Mouse (Mus musculus) hindbrain, postnatal 0 days (tissue): ENCODE data around the gene Selenom. TPM values are rescaled to one million over a fixed set of nuclear protein-coding genes. Genes with fewer than 3 reads are reported as not detected.
A peak's percentile ranks its signal among the peaks of the same experiment; 100 is the strongest.

Experiments used
- ATAC-seq: fragments of 200-750 bp; cut with Nextera tagmentation; 2 replicates; pipeline ENCODE4 v1.8.0; 2017; ENCODE audit warnings: mild to moderate bottlenecking, moderate TSS enrichment, moderate library complexity
- DNase-seq: peaks from one replicate; pipeline ENCODE4 v3.0.0-alpha.2; 2015; ENCODE audit warnings: low spot score
- H3K27ac ChIP-seq: fragments of 300-500 bp; sonication (generic); 2 replicates; pipeline ENCODE4 v1.5.1; 2014; ENCODE audit warnings: mild to moderate bottlenecking
- H3K27me3 ChIP-seq: fragments of 300-500 bp; sonication (generic); 2 replicates; pipeline ENCODE4 v1.6.1; 2014; ENCODE audit warnings: low read length, mixed read lengths; ENCODE audit not compliant: insufficient read depth
- H3K36me3 ChIP-seq: fragments of 300-500 bp; sonication (generic); 2 replicates; pipeline ENCODE4 v1.6.1; 2014; ENCODE audit warnings: low read length, mixed read lengths; ENCODE audit not compliant: insufficient read depth
- H3K4me1 ChIP-seq: fragments of 300-500 bp; sonication (generic); 2 replicates; pipeline ENCODE4 v1.6.1; 2014; ENCODE audit warnings: antibody characterized with exemption, low read length, mixed read lengths; ENCODE audit not compliant: insufficient read depth
- H3K4me2 ChIP-seq: fragments of 300-500 bp; sonication (generic); 2 replicates; pipeline ENCODE4 v1.6.1; 2014; ENCODE audit warnings: low read depth, mild to moderate bottlenecking, low read length, moderate library complexity, mixed read lengths
- H3K4me3 ChIP-seq: fragments of 300-500 bp; sonication (generic); 2 replicates; pipeline ENCODE4 v1.5.1; 2014; ENCODE audit warnings: low read length
- H3K9ac ChIP-seq: fragments of 300-500 bp; sonication (generic); replicated peaks from 2 replicates; pipeline ENCODE4 v1.6.1; 2014; ENCODE audit warnings: mild to moderate bottlenecking, low read length, moderate library complexity, mixed read lengths
- H3K9me3 ChIP-seq: fragments of 300-500 bp; sonication (generic); 2 replicates; pipeline ENCODE4 v1.6.1; 2016; ENCODE audit warnings: low read length, mixed read lengths
- CTCF ChIP-seq: IDR thresholded peaks from 2 replicates; pipeline ENCODE4 v1.5.1; 2016; ENCODE audit warnings: antibody characterized with exemption, control low read depth, low read depth
- WGBS: fragments of 180-500 bp; shearing (Covaris S2); extraction: QIAGEN DNeasy Blood & Tissue Kit; methylation state at CpG from one replicate; pipeline ENCODE4 v1.1.7; 2014; 5-methylcytosine and 5-hydroxymethylcytosine counted together
- polyA plus RNA-seq: library from polyadenylated mRNA; unstranded; fragments of >200 nt; fragmentation: Nextera tagmentation; extraction: Ambion mirVana; gene quantifications from 2 replicates; pipeline ENCODE4 v1.2.1, GENCODE M21; 2015
- total RNA-seq: library from RNA; depleted of rRNA; stranded (reverse); fragments of >200 nt; gene quantifications from 2 replicates; pipeline ENCODE4 v1.2.3, GENCODE M21; 2014

Selenom gene
- total and polyA plus RNA-seq, 2 experiments from 2014 or later: 359 to 384 TPM

DNA sequence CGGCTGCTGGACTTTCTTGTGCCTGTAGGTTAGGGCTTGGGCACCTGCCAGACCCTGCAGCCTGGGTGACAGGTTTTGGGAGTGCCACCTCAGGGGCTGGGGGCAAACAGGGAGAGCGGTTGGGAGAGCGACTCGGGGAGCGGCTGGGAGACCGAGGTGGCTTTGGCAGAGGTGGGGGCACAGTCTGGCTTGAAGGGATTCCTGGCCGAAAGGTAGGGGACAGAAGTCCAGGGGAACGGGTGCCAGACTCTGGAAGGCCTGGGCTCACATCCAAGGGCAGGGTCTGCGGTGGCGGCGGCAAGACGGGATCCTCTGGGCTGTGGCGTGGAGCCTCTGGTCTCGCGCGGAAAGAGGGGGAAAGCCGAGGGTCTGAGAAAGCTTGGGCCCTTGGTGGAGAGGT lies 12.4 kb upstream of the Selenom start:
- 0 out of 2 replicates have a peak overlapping the region, but pooled peaks have one; percentile 7 for H3K4me2 ChIP-seq
- no peaks in the 10 kb centered on the region; the same call in 1 of the 2 replicates for H3K36me3 ChIP-seq
- DNase-seq: no peak
- H3K4me1 ChIP-seq: no peaks in the 10 kb centered on the region
- no peak overlapping the region for H3K9ac ChIP-seq
- no peaks in the 10 kb centered on the region for H3K27me3 ChIP-seq
- TF ChIP-seq CTCF: no peak
- no peak overlapping the region for H3K4me3 ChIP-seq
- no peak overlapping the region for H3K27ac ChIP-seq
- no peaks in the 10 kb centered on the region for H3K9me3 ChIP-seq
- WGBS: 77% methylated on average over 17 of the region's 17 CpGs
- no peak for ATAC-seq

- Histone ChIP-seq H3K9me3 (no peaks in the 10 kb centered on the region), H3K4me1 (no peaks in the 10 kb centered on the region), H3K27me3 (no peaks in the 10 kb centered on the region), H3K27ac (no peak overlapping the region), H3K36me3 (no peaks in the 10 kb centered on the region; the same call in 1 of the 2 replicates), H3K4me3 (no peak overlapping the region), H3K4me2 (0 out of 2 replicates have a peak overlapping the region, but pooled peaks have one; percentile 7), H3K9ac (no peak overlapping the region)
- DNase-seq: no peak
- no peak for TF ChIP-seq CTCF
- 78% methylated on average over 18 of the region's 18 CpGs for WGBS
- ATAC-seq: no peak
Observed at GRCm38 (mm10) chr11:3502459-3503072, 11.9 kb upstream of the Selenom start.

- Histone ChIP-seq H3K9ac (peak overlapping the region; percentile 52), H3K4me2 (peak overlapping the region; percentile 49), H3K9me3 (no peaks in the 10 kb centered on the region), H3K27me3 (no peaks in the 10 kb centered on the region), H3K27ac (0 out of 2 replicates have a peak overlapping the region, but pooled peaks have one; percentile 7), H3K4me1 (no peaks in the 10 kb centered on the region), H3K4me3 (peak overlapping the region; percentile 37), H3K36me3 (no peaks in the 10 kb centered on the region; the same call in 1 of the 2 replicates)
- DNase-seq (no peak), ATAC-seq (peak; percentile 3; the same call in 1 of the 2 replicates)
- WGBS: 69% methylated on average over 11 of the region's 11 CpGs
- TF ChIP-seq CTCF: no peak
Observed at GRCm38 (mm10) chr11:3503755-3504693, 10.5 kb upstream of the Selenom start.

DNA sequence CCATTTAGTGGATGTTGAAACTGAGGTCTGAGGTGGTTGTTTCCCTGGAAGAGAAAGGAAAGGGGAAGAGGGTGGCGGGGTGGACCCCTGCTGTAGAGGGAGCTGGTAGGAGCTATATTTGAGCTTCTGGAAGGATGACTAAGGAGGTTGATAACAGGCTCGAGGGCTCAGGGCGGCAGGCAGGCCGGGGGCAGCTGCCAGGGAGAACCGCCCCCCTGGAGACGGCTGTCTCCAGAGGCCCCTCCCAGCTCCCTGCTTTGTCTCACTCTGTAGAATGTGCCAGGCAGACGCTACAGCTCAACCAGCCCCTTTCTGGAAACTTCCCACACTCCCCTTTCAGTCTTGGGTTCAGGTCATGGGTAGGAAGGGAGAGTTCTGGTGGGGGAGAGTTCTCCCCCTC lies 6.3 kb upstream of the Selenom start:
- 53% methylated on average over 7 of the region's 7 CpGs for WGBS
- Histone ChIP-seq H3K4me1 (no peaks in the 10 kb centered on the region), H3K4me3 (no peak overlapping the region), H3K9me3 (no peaks in the 10 kb centered on the region), H3K9ac (no peak overlapping the region), H3K27me3 (no peaks in the 10 kb centered on the region), H3K27ac (no peak overlapping the region), H3K36me3 (no peaks in the 10 kb centered on the region), H3K4me2 (no peak overlapping the region)
- no peak for TF ChIP-seq CTCF
- no peak for ATAC-seq
- no peak for DNase-seq

- 0 out of 2 replicates have a peak, but pooled peaks cover 5% of the 10 kb centered on the region for H3K4me1 ChIP-seq
- H3K4me3 ChIP-seq: no peak overlapping the region
- DNase-seq: no peak
Observed at GRCm38 (mm10) chr11:3509181-3510085, 5.1 kb upstream of the Selenom start.

DNA sequence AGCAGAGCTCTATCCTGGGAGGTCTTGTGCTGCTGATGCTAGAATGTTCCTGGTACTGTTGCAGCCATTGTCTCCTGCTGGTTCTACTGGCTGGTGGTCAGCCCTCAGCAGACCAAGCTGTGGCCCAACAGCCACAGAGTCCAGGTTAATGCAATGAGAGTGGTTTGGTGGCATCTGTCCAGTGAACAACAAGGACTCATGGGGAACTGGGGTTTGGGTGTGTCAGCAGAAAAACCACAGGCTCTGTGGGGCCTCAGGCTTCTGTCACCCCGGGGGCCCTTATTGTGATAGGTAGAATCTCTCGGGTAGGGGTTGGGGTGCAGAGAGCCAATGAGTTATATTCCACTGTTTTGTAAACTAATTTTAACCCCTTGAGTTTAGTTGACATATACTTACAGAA lies 4.2 kb upstream of the Selenom start:
- ATAC-seq (no peak), DNase-seq (no peak)
- Histone ChIP-seq H3K4me1 (0 out of 2 replicates have a peak, but pooled peaks cover 5% of the 10 kb centered on the region), H3K4me2 (no peak overlapping the region), H3K27ac (no peak overlapping the region), H3K9me3 (no peaks in the 10 kb centered on the region), H3K4me3 (no peak overlapping the region), H3K36me3 (no peaks in the 10 kb centered on the region), H3K9ac (no peak overlapping the region), H3K27me3 (no peaks in the 10 kb centered on the region)
- TF ChIP-seq CTCF: no peak
- 85% methylated on average over 2 of the region's 2 CpGs for WGBS

More at GRCm38 (mm10) chr11:3509181-3510085, 5.1 kb upstream of the Selenom start:
- no peaks in the 10 kb centered on the region for H3K27me3 ChIP-seq
- no peak overlapping the region for H3K27ac ChIP-seq
- no peaks in the 10 kb centered on the region for H3K36me3 ChIP-seq
- 66% methylated on average over 8 of the region's 8 CpGs for WGBS
- H3K4me2 ChIP-seq: no peak overlapping the region
- H3K9me3 ChIP-seq: no peaks in the 10 kb centered on the region
- ATAC-seq: no peak
- no peak for TF ChIP-seq CTCF
- H3K9ac ChIP-seq: no peak overlapping the region
